Mouse (Mus musculus): ENCODE measurements around the gene Slc7a11. TPM values are rescaled to one million over a fixed set of nuclear protein-coding genes. Genes with fewer than 3 reads are reported as not detected.

Slc7a11 gene
- total RNA-seq, 2 experiments from 2014 or later: 0.05 TPM; not detected in 1

- DNase-seq (ENCODE audit: low spot score): no peak
- intact Hi-C loops (cut with DNase I): no loop called here
Measured at GRCm38 (mm10) chr3:50320862-50321261, 122.6 kb downstream of the Slc7a11 start.

GRCm38 (mm10) chr3:50318074-50318473 is 125.3 kb downstream of the Slc7a11 start:
- intact Hi-C loops (cut with DNase I): no loop called here
- DNase-seq (ENCODE audit: low spot score): no peak

- DNase-seq (ENCODE audit: low spot score): no peak
- intact Hi-C loops (cut with DNase I): no loop called here
Measured at GRCm38 (mm10) chr3:50313816-50314215, 129.6 kb downstream of the Slc7a11 start.

- no peak for DNase-seq (ENCODE audit: low spot score)
- intact Hi-C loops (cut with DNase I): no loop called here
Measured at GRCm38 (mm10) chr3:50307339-50308327, 135.8 kb downstream of the Slc7a11 start.

GRCm38 (mm10) chr3:50306334-50306733 is 137.1 kb downstream of the Slc7a11 start:
- intact Hi-C loops (cut with DNase I): no loop called here
- DNase-seq (ENCODE audit: low spot score): no peak

- intact Hi-C loops (cut with DNase I): loop anchor here (2.0 to 5.0 kb wide), 5 partner anchors 77 to 1212 kb away; no protein-coding TSS in a partner anchor
Measured at GRCm38 (mm10) chr3:50304137-50304536, 139.3 kb downstream of the Slc7a11 start.

GRCm38 (mm10) chr3:50302648-50303047 is 140.8 kb downstream of the Slc7a11 start:
- no peak for DNase-seq (ENCODE audit: low spot score)
- intact Hi-C loops (cut with DNase I): loop anchor here (5.0 kb wide), 3 partner anchors 820 to 1210 kb away; no protein-coding TSS in a partner anchor

More at GRCm38 (mm10) chr3:50304137-50304536, 139.3 kb downstream of the Slc7a11 start:
- no peak for DNase-seq (ENCODE audit: low spot score)

- DNase-seq (ENCODE audit: low spot score): no peak
- intact Hi-C loops (cut with DNase I): loop anchor here (5.0 kb wide), 3 partner anchors 821 to 1209 kb away; no protein-coding TSS in a partner anchor
Measured at GRCm38 (mm10) chr3:50300952-50301303, 142.5 kb downstream of the Slc7a11 start.

GRCm38 (mm10) chr3:50300002-50300951 is 143.1 kb downstream of the Slc7a11 start:
- intact Hi-C loops (cut with DNase I): loop anchor here (5.0 kb wide), 3 partner anchors 822 to 1208 kb away; no protein-coding TSS in a partner anchor

GRCm38 (mm10) chr3:50298366-50298991 is 144.9 kb downstream of the Slc7a11 start:
- intact Hi-C loops (cut with DNase I): no loop called here
- DNase-seq (ENCODE audit: low spot score): no peak

More at GRCm38 (mm10) chr3:50300002-50300951, 143.1 kb downstream of the Slc7a11 start:
- no peak for DNase-seq (ENCODE audit: low spot score)

GRCm38 (mm10) chr3:50296956-50297355 is 146.5 kb downstream of the Slc7a11 start:
- intact Hi-C loops (cut with DNase I): no loop called here
- DNase-seq (ENCODE audit: low spot score): no peak

- no peak for DNase-seq (ENCODE audit: low spot score)
- intact Hi-C loops (cut with DNase I): no loop called here
Measured at GRCm38 (mm10) chr3:50275023-50275422, 168.4 kb downstream of the Slc7a11 start.

GRCm38 (mm10) chr3:50272222-50272621 is 171.2 kb downstream of the Slc7a11 start:
- intact Hi-C loops (cut with DNase I): no loop called here
- no peak for DNase-seq (ENCODE audit: low spot score)

GRCm38 (mm10) chr3:50269680-50270079 is 173.7 kb downstream of the Slc7a11 start:
- no peak for DNase-seq (ENCODE audit: low spot score)
- intact Hi-C loops (cut with DNase I): no loop called here

- intact Hi-C loops (cut with DNase I): no loop called here
- DNase-seq (ENCODE audit: low spot score): no peak
Measured at GRCm38 (mm10) chr3:50262547-50263087, 180.8 kb downstream of the Slc7a11 start.

- no peak for DNase-seq (ENCODE audit: low spot score)
- intact Hi-C loops (cut with DNase I): no loop called here
Measured at GRCm38 (mm10) chr3:50262066-50262465, 181.3 kb downstream of the Slc7a11 start.

GRCm38 (mm10) chr3:50260667-50261066 is 182.7 kb downstream of the Slc7a11 start:
- intact Hi-C loops (cut with DNase I): no loop called here

GRCm38 (mm10) chr3:50258852-50259251 is 184.6 kb downstream of the Slc7a11 start:
- DNase-seq (ENCODE audit: low spot score): no peak
- intact Hi-C loops (cut with DNase I): no loop called here

More at GRCm38 (mm10) chr3:50260667-50261066, 182.7 kb downstream of the Slc7a11 start:
- DNase-seq (ENCODE audit: low spot score): no peak

- no peak for DNase-seq (ENCODE audit: low spot score)
- intact Hi-C loops (cut with DNase I): no loop called here
Measured at GRCm38 (mm10) chr3:50249598-50250300, 193.7 kb downstream of the Slc7a11 start.

Measured in heart, postnatal 25 days (tissue).